Mouse (Mus musculus) left cerebral cortex, postnatal 25 days (tissue): ENCODE measurements around the gene Tnn. TPM values are rescaled to one million over a fixed set of nuclear protein-coding genes. Genes with fewer than 3 reads are reported as not detected.

ENCODE experiments used
- DNase-seq, 2 experiments: peaks; one replicate each; pipeline ENCODE4 v3.0.0; 2022; ENCODE audit warnings: low spot score in 2 of 2, mixed read lengths in 1 of 2
- intact Hi-C: fragments of 180-260 bp; cut with DNase I; formaldehyde crosslinking; loops from one replicate; pipeline ENCODE4 v1.15.1; 2025
- total RNA-seq, 2 experiments: library from RNA; stranded (reverse); gene quantifications; 2 replicates each; pipeline ENCODE4 v1.2.3; 2021

The Tnn gene
- total RNA-seq, 2 experiments from 2014 or later = 0.11 to 0.18 TPM

- intact Hi-C loops = no loop called here
- no peak for DNase-seq
Observed at GRCm38 (mm10) chr1:160086651-160087050, 66.7 kb downstream of the Tnn start.

- intact Hi-C loops = loop anchor here (5.0 kb wide), 3 partner anchors 562 to 792 kb away; partner anchors contain the start of gene Tnr
- no peak for DNase-seq
Observed at GRCm38 (mm10) chr1:160084239-160084638, 69.1 kb downstream of the Tnn start.

GRCm38 (mm10) chr1:160082647-160083046 lies 70.7 kb downstream of the Tnn start:
- peak in 1 of 2 experiments; percentile 33 for DNase-seq
- intact Hi-C loops = loop anchor here (5.0 kb wide), 3 partner anchors 560 to 790 kb away; partner anchors contain the start of gene Tnr

GRCm38 (mm10) chr1:160080800-160081436 lies 72.5 kb downstream of the Tnn start:
- intact Hi-C loops = loop anchor here (1.0 to 5.0 kb wide), 4 partner anchors 170 to 789 kb away; partner anchors contain the start of gene Tnr
- peak; percentile 83 for DNase-seq

- no peak for DNase-seq
- intact Hi-C loops = no loop called here
Observed at GRCm38 (mm10) chr1:160078882-160079661, 74.3 kb downstream of the Tnn start.

GRCm38 (mm10) chr1:160064547-160065144 lies 88.7 kb downstream of the Tnn start:
- intact Hi-C loops = no loop called here
- no peak for DNase-seq

GRCm38 (mm10) chr1:160061725-160062366 lies 91.5 kb downstream of the Tnn start:
- no peak for DNase-seq
- intact Hi-C loops = no loop called here

GRCm38 (mm10) chr1:160061321-160061720 lies 92.1 kb downstream of the Tnn start:
- DNase-seq = no peak
- intact Hi-C loops = no loop called here

GRCm38 (mm10) chr1:160060542-160060941 lies 92.8 kb downstream of the Tnn start:
- intact Hi-C loops = no loop called here
- DNase-seq = no peak

GRCm38 (mm10) chr1:160059908-160060307 lies 93.5 kb downstream of the Tnn start:
- intact Hi-C loops = no loop called here

GRCm38 (mm10) chr1:160057657-160058056 lies 95.7 kb downstream of the Tnn start:
- DNase-seq = no peak
- intact Hi-C loops = no loop called here

More at GRCm38 (mm10) chr1:160059908-160060307, 93.5 kb downstream of the Tnn start:
- DNase-seq = no peak

- intact Hi-C loops = no loop called here
- no peak for DNase-seq
Observed at GRCm38 (mm10) chr1:160054366-160055078, 98.9 kb downstream of the Tnn start.

GRCm38 (mm10) chr1:160053510-160054305 lies 99.7 kb downstream of the Tnn start:
- DNase-seq = no peak
- intact Hi-C loops = no loop called here

GRCm38 (mm10) chr1:160052556-160053315 lies 100.6 kb downstream of the Tnn start:
- intact Hi-C loops = no loop called here
- DNase-seq = no peak

- DNase-seq = peak in 1 of 2 experiments; percentile 70
- intact Hi-C loops = no loop called here
Observed at GRCm38 (mm10) chr1:160050898-160051297, 102.5 kb downstream of the Tnn start.

GRCm38 (mm10) chr1:160049131-160049880 lies 104.1 kb downstream of the Tnn start:
- DNase-seq = no peak
- intact Hi-C loops = no loop called here

GRCm38 (mm10) chr1:160047481-160047931 lies 105.9 kb downstream of the Tnn start:
- DNase-seq = no peak
- intact Hi-C loops = no loop called here
